Mouse (Mus musculus): Measurements from ENCODE around the gene Rnft2.

Gene Rnft2

GRCm38 (mm10) chr5:118250987-118251386 is 6.1 kb upstream of the Rnft2 start:
- DNase-seq (ENCODE audit: low spot score) = no peak

- DNase-seq (ENCODE audit: low spot score) = no peak
Observed at GRCm38 (mm10) chr5:118247378-118247777, 2.5 kb upstream of the Rnft2 start.

- no peak for DNase-seq (ENCODE audit: low spot score)
Observed at GRCm38 (mm10) chr5:118245606-118246308, 841 bp upstream of the Rnft2 start.

GRCm38 (mm10) chr5:118239671-118240070 is 5.2 kb downstream of the Rnft2 start:
- DNase-seq (ENCODE audit: low spot score) = no peak

- peak; percentile 17 for DNase-seq (ENCODE audit: low spot score)
Observed at GRCm38 (mm10) chr5:118236891-118237290, 8.0 kb downstream of the Rnft2 start.

- DNase-seq (ENCODE audit: low spot score) = no peak
Observed at GRCm38 (mm10) chr5:118230071-118230611, 14.8 kb downstream of the Rnft2 start.

- no peak for DNase-seq (ENCODE audit: low spot score)
Observed at GRCm38 (mm10) chr5:118223142-118223757, 21.7 kb downstream of the Rnft2 start.

GRCm38 (mm10) chr5:118217410-118217809 is 27.5 kb downstream of the Rnft2 start:
- DNase-seq (ENCODE audit: low spot score) = no peak

GRCm38 (mm10) chr5:118214418-118215154 is 30.3 kb downstream of the Rnft2 start:
- DNase-seq (ENCODE audit: low spot score) = peak; percentile 69

GRCm38 (mm10) chr5:118214012-118214411 is 30.9 kb downstream of the Rnft2 start:
- no peak for DNase-seq (ENCODE audit: low spot score)

GRCm38 (mm10) chr5:118205852-118206251 is 39.1 kb downstream of the Rnft2 start:
- DNase-seq (ENCODE audit: low spot score) = no peak

- DNase-seq (ENCODE audit: low spot score) = no peak
Observed at GRCm38 (mm10) chr5:118204675-118205440, 40.1 kb downstream of the Rnft2 start.

GRCm38 (mm10) chr5:118199670-118200069 is 45.2 kb downstream of the Rnft2 start:
- no peak for DNase-seq (ENCODE audit: low spot score)

- no peak for DNase-seq (ENCODE audit: low spot score)
Observed at GRCm38 (mm10) chr5:118197421-118197820, 47.5 kb downstream of the Rnft2 start.

- no peak for DNase-seq (ENCODE audit: low spot score)
Observed at GRCm38 (mm10) chr5:118192221-118192620, 52.7 kb downstream of the Rnft2 start.

- no peak for DNase-seq (ENCODE audit: low spot score)
Observed at GRCm38 (mm10) chr5:118190491-118190890, 54.4 kb downstream of the Rnft2 start.

- DNase-seq (ENCODE audit: low spot score) = no peak
Observed at GRCm38 (mm10) chr5:118188356-118188755, 56.6 kb downstream of the Rnft2 start.

- no peak for DNase-seq (ENCODE audit: low spot score)
Observed at GRCm38 (mm10) chr5:118186903-118187633, 57.8 kb downstream of the Rnft2 start.

- no peak for DNase-seq (ENCODE audit: low spot score)
Observed at GRCm38 (mm10) chr5:118177640-118178039, 67.3 kb downstream of the Rnft2 start.

- DNase-seq (ENCODE audit: low spot score) = no peak
Observed at GRCm38 (mm10) chr5:118175137-118175536, 69.8 kb downstream of the Rnft2 start.

GRCm38 (mm10) chr5:118174310-118175009 is 70.5 kb downstream of the Rnft2 start:
- DNase-seq (ENCODE audit: low spot score) = no peak
